Mouse (Mus musculus) brain, embryonic 14.5 days (tissue): Measurements from ENCODE around the gene Nek6.

Experiments used
- CTCF ChIP-seq: fragments of 200-500 bp; IDR thresholded peaks from 2 replicates; pipeline ENCODE4 v1.5.1; 2012; ENCODE audit warnings: inconsistent platforms, mild to moderate bottlenecking, moderate library complexity, borderline replicate concordance; ENCODE audit not compliant: insufficient read depth, insufficient read length; ENCODE audit errors: extremely low read depth
- POLR2A ChIP-seq: fragments of 200-500 bp; IDR thresholded peaks from 2 replicates; pipeline ENCODE4 v1.6.1; 2012; ENCODE audit warnings: mild to moderate bottlenecking, inconsistent platforms, borderline replicate concordance; ENCODE audit not compliant: poor library complexity, insufficient read depth, insufficient read length, severe bottlenecking; ENCODE audit errors: extremely low read depth

DNA sequence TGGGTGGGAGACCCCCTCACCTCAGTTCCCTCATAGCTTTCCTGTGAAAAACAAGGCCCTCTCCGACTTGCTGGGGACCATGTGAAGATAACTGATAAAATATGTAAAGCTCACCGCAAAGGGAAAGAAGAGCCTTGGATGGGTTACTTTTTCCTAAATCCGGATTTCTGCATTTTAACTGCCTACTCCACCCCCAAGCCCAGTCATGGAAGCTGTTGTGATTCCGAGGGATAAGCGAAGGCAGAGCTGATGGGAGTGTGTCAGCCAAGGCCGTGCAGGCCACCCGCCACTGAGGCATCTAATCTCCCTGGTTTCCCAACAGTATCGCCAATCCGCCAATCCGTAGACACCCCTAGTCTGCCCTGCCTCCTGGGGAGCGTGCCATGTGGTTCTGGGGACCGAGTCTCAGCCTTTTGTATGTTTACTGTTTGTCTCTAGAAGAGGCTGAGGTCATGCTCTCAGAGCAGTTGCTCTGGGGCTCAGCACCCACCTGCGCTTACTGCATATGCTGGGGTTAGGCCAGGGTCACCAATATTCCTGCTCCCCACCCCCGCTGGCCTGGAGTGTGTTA is 18.2 kb downstream of the Nek6 start:
- TF ChIP-seq POLR2A (no peak), CTCF (no peak)
